Mouse (Mus musculus) inflammation-experienced regulatory T-cells, adult 6 months (primary cell): Measurements from ENCODE around the gene Vmn2r93. TPM values are rescaled to one million over a fixed set of nuclear protein-coding genes. Genes with fewer than 3 reads are reported as not detected.

Experiments used
- ATAC-seq: one replicate; pipeline ENCODE4 v1.8.0; 2017
- polyA plus RNA-seq, 3 experiments: library from polyadenylated mRNA; unstranded; fragments of 100-300 nt; shearing (Covaris generic); gene quantifications; one replicate each; pipeline ENCODE4 v1.2.1; 2017

Vmn2r93 gene
- under 1 TPM in 1 of 3 experiments, not detected in 2; 0.08 TPM for polyA plus RNA-seq

DNA sequence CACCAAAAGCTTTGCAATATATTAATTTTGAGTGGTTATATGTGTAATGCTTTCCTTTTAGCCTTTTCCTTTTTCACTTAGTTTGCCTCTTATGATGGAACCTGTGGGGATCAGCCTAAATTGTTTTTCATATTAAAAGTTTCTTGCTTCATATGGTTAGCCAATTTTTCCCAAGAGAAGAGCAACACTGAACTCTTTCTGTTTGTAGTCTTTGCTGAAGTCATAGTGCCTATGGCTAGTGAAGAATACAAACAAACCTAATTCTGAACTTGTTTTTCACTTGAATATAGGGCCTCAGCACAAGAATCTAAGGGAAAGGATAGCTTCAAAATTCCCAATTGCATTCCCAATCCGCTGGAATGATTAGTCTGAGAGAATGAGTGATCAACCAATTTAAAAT lies at the start of gene Vmn2r93:
Gene Vmn2r93, plus strand, starts transcription at position 301 of the 400 bp plus-strand sequence.
- no peak for ATAC-seq

DNA sequence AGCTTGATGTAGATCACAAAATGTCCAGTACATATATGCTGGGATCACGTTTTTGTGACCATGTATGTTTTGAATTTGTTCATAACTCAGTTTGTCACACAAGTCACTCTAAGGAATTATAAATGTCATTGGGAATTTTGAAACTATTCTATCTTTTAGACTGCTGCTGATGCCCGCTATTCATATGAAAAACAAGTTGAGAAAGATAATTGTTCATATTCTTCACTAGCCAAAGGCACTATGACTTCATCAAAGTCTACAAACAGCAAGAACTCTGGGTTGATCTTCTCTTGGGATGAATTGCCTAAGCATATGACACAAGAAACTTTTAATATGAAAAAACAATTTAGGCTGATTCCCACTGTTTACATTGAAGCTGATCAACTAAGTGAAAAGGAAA lies 20.2 kb upstream of the Vmn2r93 start, which contains the start of gene Vmn2r94:
Gene Vmn2r94, minus strand, starts transcription at position 101 of the 400 bp plus-strand sequence.
- ATAC-seq: no peak

DNA sequence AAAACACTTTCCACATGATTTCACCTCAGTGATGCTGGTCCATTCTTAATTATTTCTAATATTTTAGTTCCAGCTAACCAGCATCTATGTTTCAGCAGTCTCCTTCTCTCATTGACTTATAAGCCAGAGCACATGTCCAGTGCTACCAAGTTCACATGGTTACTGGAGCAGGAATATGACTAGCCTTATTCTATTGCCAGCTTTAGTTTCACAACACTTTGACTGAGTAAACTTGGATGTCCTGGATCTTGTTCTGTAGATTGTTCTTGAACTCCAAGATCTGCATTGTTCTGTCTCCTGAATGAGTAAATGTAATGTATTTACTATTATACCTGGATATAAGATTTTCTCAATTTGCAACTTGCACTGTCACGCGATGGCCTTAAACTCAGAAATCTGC lies 25.1 kb downstream of the Vmn2r93 start:
- ATAC-seq: no peak

DNA sequence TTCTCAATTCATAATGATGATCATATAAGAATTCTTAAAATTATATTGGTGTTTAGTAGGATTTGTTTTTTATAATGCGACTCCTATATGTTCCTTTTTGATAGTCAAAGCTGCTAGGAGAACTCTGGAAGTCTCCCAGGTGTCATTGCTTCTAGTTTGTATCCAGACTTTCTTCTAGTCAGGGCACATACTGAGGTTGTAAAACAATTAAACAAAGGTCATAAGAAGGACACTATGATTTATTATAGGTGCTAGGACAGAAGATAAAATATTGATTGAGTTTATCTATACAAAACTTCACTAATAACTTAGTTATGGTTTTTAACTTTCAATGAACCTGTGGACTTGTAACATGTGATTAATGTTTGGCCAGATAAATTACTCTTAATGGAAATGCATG lies 62.1 kb downstream of the Vmn2r93 start:
- no peak for ATAC-seq

DNA sequence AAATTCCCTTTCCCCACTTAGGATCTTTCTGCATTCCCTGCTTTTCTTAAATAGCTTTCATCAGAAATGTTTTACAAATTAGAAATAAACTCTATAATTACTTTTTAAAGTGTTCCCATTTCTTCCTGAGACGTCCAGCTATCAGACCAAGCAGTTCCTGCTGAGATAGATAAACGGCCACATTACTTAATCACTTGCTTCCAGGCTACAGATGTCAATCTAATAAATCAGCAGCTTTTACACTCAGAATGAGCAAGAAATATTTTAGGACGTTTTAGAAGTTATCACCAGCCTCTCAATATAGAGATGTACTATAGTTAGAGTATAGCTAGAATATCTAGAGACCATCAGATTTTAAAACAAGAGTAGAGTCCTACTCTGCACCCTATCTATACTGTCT lies 62.7 kb downstream of the Vmn2r93 start:
- no peak for ATAC-seq

Other genes with a start within 250 kb of the Vmn2r93 start
- under 1 TPM in 1 of 3 experiments, not detected in 2; 0.04 TPM for gene Vmn2r124, start 248.7 kb upstream of the Vmn2r93 start, polyA plus RNA-seq
- gene Vmn2r91, start 213.1 kb upstream of the Vmn2r93 start, polyA plus RNA-seq: not detected
- gene Vmn2r92, start 146.2 kb upstream of the Vmn2r93 start, polyA plus RNA-seq: under 1 TPM in 2 of 3 experiments, not detected in 1; 0.05 TPM
- gene Vmn2r94, start 20.3 kb upstream of the Vmn2r93 start, polyA plus RNA-seq: not detected
- gene Vmn2r95, start 126.0 kb downstream of the Vmn2r93 start, polyA plus RNA-seq: not detected